Mouse (Mus musculus) spleen, adult 2 months (tissue): ENCODE data around the gene Robo1. TPM values are rescaled to one million over a fixed set of nuclear protein-coding genes. Genes with fewer than 3 reads are reported as not detected.

ENCODE experiments used
- DNase-seq, 2 experiments: peaks; one replicate each; pipeline versions ENCODE4 v3.0.0 to v3.0.0-alpha.2; 2012 to 2021; ENCODE audit warnings: low spot score in 2 of 2, low read depth in 1 of 2
- H3K27ac ChIP-seq: fragments of 200-500 bp; 2 replicates; pipeline ENCODE4 v1.5.1; 2012; ENCODE audit warnings: low read length, inconsistent platforms; ENCODE audit not compliant: insufficient read depth
- H3K27me3 ChIP-seq: fragments of 200-500 bp; 2 replicates; pipeline ENCODE4 v1.6.1; 2012; ENCODE audit warnings: mild to moderate bottlenecking, moderate library complexity, low read length, inconsistent platforms; ENCODE audit not compliant: control insufficient read depth, insufficient read depth
- H3K36me3 ChIP-seq: fragments of 200-500 bp; 2 replicates; pipeline ENCODE4 v1.6.1; 2012; ENCODE audit warnings: mild to moderate bottlenecking, low read length, inconsistent platforms; ENCODE audit not compliant: control insufficient read depth, insufficient read depth
- H3K4me1 ChIP-seq: fragments of 200-500 bp; 2 replicates; pipeline ENCODE4 v1.6.1; 2011; ENCODE audit warnings: inconsistent platforms; ENCODE audit not compliant: control insufficient read depth, insufficient read depth, insufficient read length
- H3K4me3 ChIP-seq: fragments of 200-500 bp; 2 replicates; pipeline ENCODE4 v1.5.1; 2011; ENCODE audit warnings: mild to moderate bottlenecking, inconsistent platforms; ENCODE audit not compliant: insufficient read depth, insufficient read length; ENCODE audit errors: extremely low read depth
- CTCF ChIP-seq: fragments of 200-500 bp; IDR thresholded peaks from 2 replicates; pipeline ENCODE4 v1.5.1; 2011; ENCODE audit warnings: mild to moderate bottlenecking, inconsistent platforms; ENCODE audit not compliant: insufficient read depth, insufficient read length, insufficient replicate concordance; ENCODE audit errors: extremely low read depth
- POLR2A ChIP-seq: fragments of 200-500 bp; IDR thresholded peaks from 2 replicates; pipeline ENCODE4 v1.6.1; 2011; ENCODE audit warnings: low read depth, low read length, inconsistent platforms
- WGBS: fragments of 180-500 bp; shearing (Covaris S2); methylation state at CpG from one replicate; pipeline ENCODE4 v1.1.7; 2018; 5-methylcytosine and 5-hydroxymethylcytosine counted together
- polyA plus RNA-seq: library from polyadenylated mRNA; depleted of rRNA; stranded (reverse); fragments of >200 nt; gene quantifications from 2 replicates; pipeline ENCODE4 v1.2.3, GENCODE M21; 2012

Robo1 gene
- polyA plus RNA-seq, 1 experiment: 1.4 TPM

DNA sequence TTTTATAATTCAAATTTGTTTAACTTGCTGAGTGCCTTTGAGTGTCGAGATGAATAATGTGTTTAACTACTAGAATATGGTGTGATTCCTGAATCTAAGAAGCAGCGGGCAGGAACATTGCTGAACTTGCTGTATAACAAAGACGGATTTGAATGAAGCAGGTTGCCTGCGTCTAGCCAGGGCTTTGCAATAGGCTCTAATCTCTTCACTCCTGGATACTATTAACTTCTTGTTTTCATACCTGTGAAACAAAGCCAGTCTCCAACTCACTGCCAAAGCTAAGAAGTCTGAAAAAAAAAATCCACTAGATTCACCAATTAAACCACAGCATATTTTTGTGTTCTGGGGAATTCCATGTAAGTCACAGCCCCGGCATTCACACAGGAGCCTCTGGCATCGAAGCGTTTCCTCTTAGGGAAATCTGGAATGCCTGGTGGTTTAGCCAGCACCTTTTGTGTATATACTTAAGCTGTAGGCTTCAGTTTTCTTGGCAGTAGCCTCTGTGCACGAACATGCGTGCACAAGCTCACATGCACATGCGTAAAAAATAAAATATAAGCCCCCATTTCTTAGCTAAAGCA lies 687.9 kb downstream of the Robo1 start:
- TF ChIP-seq CTCF: no peak
- TF ChIP-seq POLR2A: no peak
- 88% methylated on average over 10 of the region's 10 CpGs for WGBS
- Histone ChIP-seq H3K36me3 (no peaks in the 10 kb centered on the region), H3K4me3 (no peak overlapping the region), H3K27me3 (no peaks in the 10 kb centered on the region), H3K27ac (no peak overlapping the region), H3K4me1 (no peaks in the 10 kb centered on the region)
- no peak for DNase-seq

DNA sequence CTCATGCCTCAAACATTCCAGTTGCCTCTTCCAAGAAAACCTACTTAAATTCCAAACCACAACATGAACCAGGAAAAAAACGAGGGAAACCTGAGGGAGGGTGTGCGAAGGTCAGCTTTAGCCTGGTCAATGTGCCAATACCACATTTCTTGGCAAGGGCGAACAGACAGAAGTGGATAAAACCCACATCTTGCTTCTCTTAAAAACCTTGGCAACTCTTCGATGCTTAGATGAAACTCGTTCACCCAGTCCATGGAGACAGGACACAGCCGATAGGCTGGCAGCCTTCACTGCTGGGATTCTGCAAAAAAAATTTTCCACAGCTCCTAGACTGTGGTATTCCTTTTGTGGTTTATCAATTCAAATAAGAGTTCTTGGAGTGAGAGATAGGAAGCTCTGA lies 690.6 kb downstream of the Robo1 start:
- Histone ChIP-seq H3K4me3 (no peak overlapping the region), H3K36me3 (no peaks in the 10 kb centered on the region), H3K27ac (no peak overlapping the region), H3K4me1 (no peaks in the 10 kb centered on the region), H3K27me3 (no peaks in the 10 kb centered on the region)
- 84% methylated on average over 6 of the region's 6 CpGs for WGBS
- TF ChIP-seq POLR2A (no peak), CTCF (no peak)
- no peak for DNase-seq

DNA sequence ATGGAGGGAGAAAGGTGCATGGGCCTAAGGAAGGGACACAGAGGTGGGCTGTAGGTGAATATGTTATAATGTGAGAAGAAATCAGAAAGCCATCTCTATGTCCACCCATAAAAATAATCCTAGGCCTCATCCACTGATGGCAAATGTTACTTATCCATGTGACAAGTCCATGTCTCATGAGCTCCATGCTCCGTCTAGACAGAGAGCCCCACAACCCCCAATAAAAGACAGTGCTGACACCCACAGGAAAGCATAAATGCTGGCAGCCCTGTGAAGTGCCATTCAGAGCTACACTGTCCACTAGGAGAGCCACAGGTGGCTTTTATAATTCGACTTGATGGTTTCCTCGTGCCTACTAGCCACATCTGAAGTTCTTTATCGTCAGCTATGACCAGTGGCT lies 694.6 kb downstream of the Robo1 start:
- 85% methylated on average over 4 of the region's 4 CpGs for WGBS
- no peak for TF ChIP-seq POLR2A
- TF ChIP-seq CTCF: no peak
- no peaks in the 10 kb centered on the region for H3K36me3 ChIP-seq
- no peaks in the 10 kb centered on the region for H3K4me1 ChIP-seq
- no peak overlapping the region for H3K27ac ChIP-seq
- no peaks in the 10 kb centered on the region for H3K27me3 ChIP-seq
- DNase-seq: no peak
- no peak overlapping the region for H3K4me3 ChIP-seq

DNA sequence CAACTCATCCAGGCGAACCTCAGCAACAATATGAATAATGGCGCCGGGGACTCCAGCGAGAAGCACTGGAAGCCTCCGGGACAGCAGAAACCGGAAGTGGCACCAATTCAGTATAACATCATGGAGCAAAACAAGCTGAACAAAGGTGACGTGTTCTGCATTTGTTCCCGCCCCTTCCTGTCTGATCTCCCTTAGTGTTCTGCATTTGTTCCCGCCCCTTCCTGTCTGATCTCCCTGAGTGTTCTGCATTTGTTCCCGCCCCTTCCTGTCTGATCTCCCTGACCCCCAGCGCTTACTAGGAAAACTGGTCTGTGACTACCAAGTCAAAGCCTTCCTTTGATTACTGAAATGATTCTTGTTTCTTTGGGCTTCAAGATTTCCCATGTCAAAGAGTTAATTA lies 696.5 kb downstream of the Robo1 start:
- no peak for TF ChIP-seq POLR2A
- TF ChIP-seq CTCF: no peak
- no peak for DNase-seq
- WGBS: 89% methylated on average over 11 of the region's 11 CpGs
- H3K36me3 ChIP-seq: no peaks in the 10 kb centered on the region
- no peak overlapping the region for H3K27ac ChIP-seq
- no peaks in the 10 kb centered on the region for H3K27me3 ChIP-seq
- H3K4me3 ChIP-seq: no peak overlapping the region
- H3K4me1 ChIP-seq: no peaks in the 10 kb centered on the region

DNA sequence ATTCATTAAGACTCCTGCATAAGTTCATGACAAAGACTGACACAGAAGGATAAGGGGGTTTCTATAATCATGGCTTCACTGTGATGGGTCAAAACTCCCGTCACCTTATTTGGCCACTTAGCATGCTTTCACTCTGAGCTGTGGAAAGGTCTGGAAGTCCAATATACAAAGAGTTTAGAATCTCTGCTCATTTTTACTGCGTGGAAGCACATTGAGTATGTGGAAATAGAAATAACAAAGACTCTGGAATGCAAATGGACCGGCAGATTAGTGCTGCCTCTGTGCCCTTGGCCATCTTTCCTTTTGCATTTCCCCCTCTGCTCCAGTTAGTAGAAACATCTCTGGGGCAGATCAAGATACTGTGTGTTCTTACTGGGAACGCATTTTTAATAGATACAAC lies 697.7 kb downstream of the Robo1 start:
- Histone ChIP-seq H3K27me3 (no peaks in the 10 kb centered on the region), H3K27ac (no peak overlapping the region), H3K36me3 (no peaks in the 10 kb centered on the region), H3K4me1 (no peaks in the 10 kb centered on the region), H3K4me3 (no peak overlapping the region; the same call in 1 of the 2 replicates)
- 89% methylated on average over 4 of the region's 4 CpGs for WGBS
- TF ChIP-seq CTCF (no peak), POLR2A (no peak)
- no peak for DNase-seq

DNA sequence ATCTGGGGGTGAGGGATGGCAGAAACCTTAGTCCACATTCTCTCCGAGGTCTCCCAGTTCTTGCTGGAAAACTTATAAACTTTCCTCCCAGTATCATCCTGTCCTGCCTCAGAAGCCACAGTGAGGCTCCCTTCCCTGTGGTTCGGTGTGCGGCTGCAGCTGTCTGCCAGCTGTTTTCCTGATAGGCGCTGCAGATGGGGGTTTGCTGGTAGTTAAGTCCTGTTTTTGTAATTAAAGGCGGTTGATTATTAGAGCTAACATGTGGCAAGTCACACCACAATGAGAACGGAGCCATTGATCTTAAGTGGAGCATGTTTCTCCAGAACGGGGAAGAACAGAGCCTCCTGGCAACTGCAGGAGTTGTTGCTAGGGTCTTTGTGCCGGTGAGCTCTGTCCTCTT lies 699.3 kb downstream of the Robo1 start:
- WGBS: 62% methylated on average over 8 of the region's 8 CpGs
- no peak overlapping the region for H3K4me3 ChIP-seq
- H3K4me1 ChIP-seq: no peaks in the 10 kb centered on the region
- H3K27ac ChIP-seq: no peak overlapping the region
- H3K27me3 ChIP-seq: no peaks in the 10 kb centered on the region
- no peak for TF ChIP-seq CTCF
- TF ChIP-seq POLR2A: no peak
- no peaks in the 10 kb centered on the region for H3K36me3 ChIP-seq
- no peak for DNase-seq

DNA sequence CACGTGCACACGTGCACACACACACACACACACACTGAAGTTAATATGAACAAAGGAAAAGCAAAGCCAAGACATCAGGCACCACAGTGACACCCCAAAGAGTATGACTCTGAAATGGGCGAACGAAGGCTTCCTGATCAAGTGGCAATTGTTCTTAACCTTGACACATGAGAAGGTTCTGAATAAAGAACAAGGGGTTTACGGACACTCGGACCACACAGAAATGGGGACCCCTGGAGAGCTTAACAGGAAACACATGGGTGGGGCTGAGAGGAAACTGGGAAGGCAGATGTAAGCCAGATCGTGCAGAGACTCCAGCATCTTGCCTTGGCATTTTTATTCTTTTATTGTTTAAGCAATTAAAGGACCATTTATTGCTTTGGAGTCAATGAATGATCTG lies 703.2 kb downstream of the Robo1 start:
- no peak for DNase-seq
- H3K36me3 ChIP-seq: no peaks in the 10 kb centered on the region
- H3K4me1 ChIP-seq: no peaks in the 10 kb centered on the region
- H3K27me3 ChIP-seq: no peaks in the 10 kb centered on the region
- TF ChIP-seq CTCF (no peak), POLR2A (no peak)
- H3K27ac ChIP-seq: no peak overlapping the region
- WGBS: 62% methylated on average over 7 of the region's 7 CpGs
- no peak overlapping the region for H3K4me3 ChIP-seq
